Mouse (Mus musculus): ENCODE measurements around the gene Hist1h2bh. TPM values are rescaled to one million over a fixed set of nuclear protein-coding genes. Genes with fewer than 3 reads are reported as not detected.
A peak's percentile ranks its signal among the peaks of the same experiment; 100 is the strongest.
"Not testable (repeated sequence)": the region's sequence is repeated elsewhere in the genome, so short reads cannot be mapped to it uniquely, and the experiment has no call there.

Hist1h2bh gene
- polyA plus RNA-seq (2014; fragmentation: Nextera tagmentation; extraction: Ambion mirVana) = 0.76 and 0.77 TPM in 2 replicates

- DNase-seq (ENCODE audit: low spot score) (peak; percentile 99), ATAC-seq (ENCODE audit: low read depth) (peak; percentile 95)
- not testable (repeated sequence) for H3K36me3 ChIP-seq (ENCODE audit: control insufficient read depth, insufficient read depth, low read length); H3K4me1 ChIP-seq (ENCODE audit: control insufficient read depth, insufficient read depth, low read length); H3K27me3 ChIP-seq (replicated peaks; ENCODE audit: control insufficient read depth, insufficient read depth, low read length); H3K9me3 ChIP-seq (ENCODE audit: control insufficient read depth, low read length)
- Histone ChIP-seq H3K9ac (ENCODE audit: low read depth, low read length) (peak within 1 kb of the TSS; percentile 73), H3K4me2 (ENCODE audit: low read depth, low read length) (peak within 1 kb of the TSS; percentile 80), H3K27ac (replicated peaks; ENCODE audit: low read depth, low read length) (peak within 1 kb of the TSS; percentile 98), H3K4me3 (ENCODE audit: low read depth, low read length) (peak within 1 kb of the TSS; percentile 46)
- under 1% methylated on average over 22 of the region's 42 CpGs for WGBS
These were observed at the start of gene Hist1h2bh for GRCm38 (mm10) chr13:23542999-23543607. Gene Hist1h2bh, minus strand, starts transcription at chr13:23543392.

GRCm38 (mm10) chr13:23592614-23593013 lies 49.4 kb upstream of the Hist1h2bh start:
- 67% methylated on average over 7 of the region's 7 CpGs for WGBS
- H3K4me1 ChIP-seq (ENCODE audit: control insufficient read depth, insufficient read depth, low read length) = no peaks in the 10 kb centered on the region

GRCm38 (mm10) chr13:23591886-23592285 lies 48.7 kb upstream of the Hist1h2bh start:
- not testable (repeated sequence) for H3K4me2 ChIP-seq (ENCODE audit: low read depth, low read length); H3K27ac ChIP-seq (replicated peaks; ENCODE audit: low read depth, low read length); DNase-seq (ENCODE audit: low spot score); H3K9ac ChIP-seq (ENCODE audit: low read depth, low read length); H3K36me3 ChIP-seq (ENCODE audit: control insufficient read depth, insufficient read depth, low read length); H3K4me1 ChIP-seq (ENCODE audit: control insufficient read depth, insufficient read depth, low read length); H3K4me3 ChIP-seq (ENCODE audit: low read depth, low read length); ATAC-seq (ENCODE audit: low read depth); H3K9me3 ChIP-seq (ENCODE audit: control insufficient read depth, low read length); H3K27me3 ChIP-seq (replicated peaks; ENCODE audit: control insufficient read depth, insufficient read depth, low read length)
- 85% methylated on average over 7 of the region's 7 CpGs for WGBS

More at GRCm38 (mm10) chr13:23592614-23593013, 49.4 kb upstream of the Hist1h2bh start:
- Histone ChIP-seq H3K4me3 (ENCODE audit: low read depth, low read length) (no peak overlapping the region), H3K9me3 (ENCODE audit: control insufficient read depth, low read length) (no peaks in the 10 kb centered on the region), H3K9ac (ENCODE audit: low read depth, low read length) (no peak overlapping the region), H3K27me3 (replicated peaks; ENCODE audit: control insufficient read depth, insufficient read depth, low read length) (no peaks in the 10 kb centered on the region), H3K4me2 (ENCODE audit: low read depth, low read length) (no peak overlapping the region), H3K27ac (replicated peaks; ENCODE audit: low read depth, low read length) (no peak overlapping the region), H3K36me3 (ENCODE audit: control insufficient read depth, insufficient read depth, low read length) (no peaks in the 10 kb centered on the region)
- DNase-seq (ENCODE audit: low spot score) (no peak), ATAC-seq (ENCODE audit: low read depth) (no peak)

- Histone ChIP-seq H3K4me2 (ENCODE audit: low read depth, low read length) (no peak overlapping the region), H3K27ac (replicated peaks; ENCODE audit: low read depth, low read length) (no peak overlapping the region), H3K4me1 (ENCODE audit: control insufficient read depth, insufficient read depth, low read length) (0 out of 2 replicates have a peak, but pooled peaks cover 5% of the 10 kb centered on the region), H3K27me3 (replicated peaks; ENCODE audit: control insufficient read depth, insufficient read depth, low read length) (no peaks in the 10 kb centered on the region), H3K4me3 (ENCODE audit: low read depth, low read length) (no peak overlapping the region), H3K9ac (ENCODE audit: low read depth, low read length) (no peak overlapping the region), H3K36me3 (ENCODE audit: control insufficient read depth, insufficient read depth, low read length) (no peaks in the 10 kb centered on the region), H3K9me3 (ENCODE audit: control insufficient read depth, low read length) (no peaks in the 10 kb centered on the region)
- ATAC-seq (ENCODE audit: low read depth) (no peak), DNase-seq (ENCODE audit: low spot score) (no peak)
- 94% methylated on average over 7 of the region's 7 CpGs for WGBS
These were observed 48.0 kb upstream of the Hist1h2bh start for GRCm38 (mm10) chr13:23591206-23591605.

- peaks cover 23% of the 10 kb centered on the region; the same call in 1 of the 2 replicates for H3K4me1 ChIP-seq (ENCODE audit: control insufficient read depth, insufficient read depth, low read length)
- no peaks in the 10 kb centered on the region for H3K27me3 ChIP-seq (replicated peaks; ENCODE audit: control insufficient read depth, insufficient read depth, low read length)
- H3K9me3 ChIP-seq (ENCODE audit: control insufficient read depth, low read length) = no peaks in the 10 kb centered on the region
- 6% methylated on average over 1 of the region's 1 CpGs for WGBS
- DNase-seq (ENCODE audit: low spot score) (no peak), ATAC-seq (ENCODE audit: low read depth) (no peak)
- peak overlapping the region; percentile 66 for H3K9ac ChIP-seq (ENCODE audit: low read depth, low read length)
- peak overlapping the region; percentile 65 for H3K4me2 ChIP-seq (ENCODE audit: low read depth, low read length)
- H3K27ac ChIP-seq (replicated peaks; ENCODE audit: low read depth, low read length) = peak overlapping the region; percentile 93
- no peaks in the 10 kb centered on the region for H3K36me3 ChIP-seq (ENCODE audit: control insufficient read depth, insufficient read depth, low read length)
- peak overlapping the region; percentile 45 for H3K4me3 ChIP-seq (ENCODE audit: low read depth, low read length)
These were observed 43.7 kb upstream of the Hist1h2bh start for GRCm38 (mm10) chr13:23586940-23587225.

- Histone ChIP-seq H3K4me1 (ENCODE audit: control insufficient read depth, insufficient read depth, low read length) (peaks cover 23% of the 10 kb centered on the region; the same call in 1 of the 2 replicates), H3K4me3 (ENCODE audit: low read depth, low read length) (peak overlapping the region; percentile 45), H3K4me2 (ENCODE audit: low read depth, low read length) (peak overlapping the region; percentile 65), H3K9ac (ENCODE audit: low read depth, low read length) (peak overlapping the region; percentile 66), H3K27me3 (replicated peaks; ENCODE audit: control insufficient read depth, insufficient read depth, low read length) (no peaks in the 10 kb centered on the region), H3K9me3 (ENCODE audit: control insufficient read depth, low read length) (no peaks in the 10 kb centered on the region), H3K36me3 (ENCODE audit: control insufficient read depth, insufficient read depth, low read length) (no peaks in the 10 kb centered on the region), H3K27ac (replicated peaks; ENCODE audit: low read depth, low read length) (peak overlapping the region; percentile 93)
- WGBS = 2% methylated on average over 21 of the region's 22 CpGs
- ATAC-seq (ENCODE audit: low read depth) (no peak), DNase-seq (ENCODE audit: low spot score) (peak; percentile 24)
These were observed 43.1 kb upstream of the Hist1h2bh start for GRCm38 (mm10) chr13:23586099-23586939.

- WGBS = under 1% methylated on average over 10 of the region's 36 CpGs
- Histone ChIP-seq H3K4me3 (ENCODE audit: low read depth, low read length) (peak overlapping the region; percentile 45), H3K4me2 (ENCODE audit: low read depth, low read length) (peak overlapping the region; percentile 65), H3K4me1 (ENCODE audit: control insufficient read depth, insufficient read depth, low read length) (peaks cover 27% of the 10 kb centered on the region; the same call in 1 of the 2 replicates), H3K27ac (replicated peaks; ENCODE audit: low read depth, low read length) (peak overlapping the region; percentile 96), H3K9ac (ENCODE audit: low read depth, low read length) (peak overlapping the region; percentile 77)
- not testable (repeated sequence) for H3K9me3 ChIP-seq (ENCODE audit: control insufficient read depth, low read length); H3K36me3 ChIP-seq (ENCODE audit: control insufficient read depth, insufficient read depth, low read length); H3K27me3 ChIP-seq (replicated peaks; ENCODE audit: control insufficient read depth, insufficient read depth, low read length)
- ATAC-seq (ENCODE audit: low read depth) (peak; percentile 89), DNase-seq (ENCODE audit: low spot score) (peak; percentile 97)
These were observed 42.4 kb upstream of the Hist1h2bh start for GRCm38 (mm10) chr13:23585442-23586098.

- H3K4me3 ChIP-seq (ENCODE audit: low read depth, low read length) = peak overlapping the region; percentile 45
- WGBS = under 1% methylated on average over 21 of the region's 21 CpGs
- no peaks in the 10 kb centered on the region for H3K36me3 ChIP-seq (ENCODE audit: control insufficient read depth, insufficient read depth, low read length)
- peak overlapping the region; percentile 96 for H3K27ac ChIP-seq (replicated peaks; ENCODE audit: low read depth, low read length)
- H3K9me3 ChIP-seq (ENCODE audit: control insufficient read depth, low read length) = no peaks in the 10 kb centered on the region
- DNase-seq (ENCODE audit: low spot score) (peak; percentile 86), ATAC-seq (ENCODE audit: low read depth) (no peak)
- H3K4me1 ChIP-seq (ENCODE audit: control insufficient read depth, insufficient read depth, low read length) = peaks cover 27% of the 10 kb centered on the region; the same call in 1 of the 2 replicates
- peak overlapping the region; percentile 77 for H3K9ac ChIP-seq (ENCODE audit: low read depth, low read length)
- peak overlapping the region; percentile 65 for H3K4me2 ChIP-seq (ENCODE audit: low read depth, low read length)
- no peaks in the 10 kb centered on the region for H3K27me3 ChIP-seq (replicated peaks; ENCODE audit: control insufficient read depth, insufficient read depth, low read length)
These were observed 41.8 kb upstream of the Hist1h2bh start for GRCm38 (mm10) chr13:23585029-23585441.

Data from embryonic facial prominence, embryonic 14.5 days (tissue).